8 mouse cellular contexts compared by ENCODE assay signal in genomic region chr15:97765090-97765794, GRCm38 (mm10). TPM values are rescaled to one million over a fixed set of nuclear protein-coding genes. Genes with fewer than 3 reads are reported as not detected.
DNase-seq lines count a peak whose midpoint lies in the region; ATAC-seq and TF ChIP-seq lines count a peak whose summit lies in the region.

No protein-coding gene starts in this region.

- peak overlapping the region; percentile 15; the same call in 1 of the 2 replicates for H3K4me2 ChIP-seq in intestine, embryonic 14.5 days (ENCODE audit: low read length)
- no peak overlapping the region for H3K4me2 ChIP-seq in intestine, embryonic 15.5 days (replicated peaks)
- H3K4me2 ChIP-seq in forebrain, postnatal 0 days (ENCODE audit: low read depth): peak overlapping the region; percentile 96
- peak overlapping the region; percentile 74 for H3K4me2 ChIP-seq in neural tube, embryonic 12.5 days (replicated peaks)

- H3K36me3 ChIP-seq in intestine, embryonic 14.5 days (ENCODE audit: control insufficient read depth, insufficient read depth, low read length): no peaks in the 10 kb centered on the region
- no peaks in the 10 kb centered on the region for H3K36me3 ChIP-seq in intestine, embryonic 15.5 days
- no peaks in the 10 kb centered on the region for H3K36me3 ChIP-seq in forebrain, postnatal 0 days (ENCODE audit: insufficient read depth)
- no peaks in the 10 kb centered on the region for H3K36me3 ChIP-seq in neural tube, embryonic 12.5 days

- intact Hi-C loops in left cerebral cortex, postnatal 10 days (cut with DNase I): loop anchor here (5.0 kb wide), 1 partner anchor 43 kb away; no protein-coding TSS in a partner anchor

- TF ChIP-seq CTCF in forebrain, postnatal 0 days (IDR thresholded peaks at IDR 0.05; ENCODE audit: low read depth): no peak

- peaks cover 16% of the 10 kb centered on the region for H3K4me1 ChIP-seq in intestine, embryonic 14.5 days (replicated peaks; ENCODE audit: control insufficient read depth, insufficient read depth, low read length)
- peaks cover 25% of the 10 kb centered on the region for H3K4me1 ChIP-seq in intestine, embryonic 15.5 days (replicated peaks)
- peaks cover 13% of the 10 kb centered on the region; the same call in 1 of the 2 replicates for H3K4me1 ChIP-seq in forebrain, postnatal 0 days (ENCODE audit: insufficient read depth)
- peaks cover 40% of the 10 kb centered on the region for H3K4me1 ChIP-seq in neural tube, embryonic 12.5 days

- no peak overlapping the region for H3K9ac ChIP-seq in intestine, embryonic 14.5 days (ENCODE audit: low read length)
- no peak overlapping the region for H3K9ac ChIP-seq in intestine, embryonic 15.5 days
- no peak overlapping the region for H3K9ac ChIP-seq in forebrain, postnatal 0 days
- H3K9ac ChIP-seq in neural tube, embryonic 12.5 days: no peak overlapping the region

- H3K27ac ChIP-seq in intestine, embryonic 14.5 days (ENCODE audit: low read depth): no peak overlapping the region
- no peak overlapping the region for H3K27ac ChIP-seq in intestine, embryonic 15.5 days
- no peak overlapping the region for H3K27ac ChIP-seq in forebrain, postnatal 0 days (ENCODE audit: low read depth, low read length)
- H3K27ac ChIP-seq in neural tube, embryonic 12.5 days: no peak overlapping the region

- DNase-seq in intestine, embryonic 14.5 days (ENCODE audit: low spot score): no peak
- DNase-seq in forebrain, postnatal 0 days: no peak
- peak; percentile 71 for DNase-seq in kidney, postnatal 14 days
- DNase-seq in urinary bladder, postnatal 10 days (ENCODE audit: low spot score): no peak
- no peak for DNase-seq in left cerebral cortex, postnatal 10 days (ENCODE audit: extremely low spot score in 1 of 2, low spot score in 2 of 2)
- DNase-seq in frontal cortex, postnatal 10 days (ENCODE audit: low spot score in 2 of 2): no peak

- H3K27me3 ChIP-seq in intestine, embryonic 14.5 days (replicated peaks; ENCODE audit: control insufficient read depth, insufficient read depth, low read length): peaks cover 14% of the 10 kb centered on the region
- peaks cover 21% of the 10 kb centered on the region for H3K27me3 ChIP-seq in intestine, embryonic 15.5 days (replicated peaks)
- H3K27me3 ChIP-seq in forebrain, postnatal 0 days (ENCODE audit: insufficient read depth, low read length): no peaks in the 10 kb centered on the region
- peaks cover 63% of the 10 kb centered on the region for H3K27me3 ChIP-seq in neural tube, embryonic 12.5 days (replicated peaks)

- no peak for ATAC-seq in intestine, embryonic 14.5 days (replicated peaks; ENCODE audit: low FRiP score, low TSS enrichment, low read depth)
- no peak for ATAC-seq in intestine, embryonic 15.5 days
- no peak for ATAC-seq in forebrain, postnatal 0 days
- ATAC-seq in neural tube, embryonic 12.5 days (ENCODE audit: low FRiP score, low read depth): no peak

- no peak overlapping the region for H3K4me3 ChIP-seq in intestine, embryonic 14.5 days (ENCODE audit: low read depth, low read length)
- H3K4me3 ChIP-seq in intestine, embryonic 15.5 days (replicated peaks): no peak overlapping the region
- H3K4me3 ChIP-seq in forebrain, postnatal 0 days (ENCODE audit: low read depth, low read length): 0 out of 2 replicates have a peak overlapping the region, but pooled peaks have one; percentile 4
- H3K4me3 ChIP-seq in neural tube, embryonic 12.5 days: no peak overlapping the region

- no peaks in the 10 kb centered on the region for H3K9me3 ChIP-seq in intestine, embryonic 14.5 days (ENCODE audit: control insufficient read depth, low read length)
- no peaks in the 10 kb centered on the region for H3K9me3 ChIP-seq in intestine, embryonic 15.5 days
- H3K9me3 ChIP-seq in forebrain, postnatal 0 days (ENCODE audit: low read length): no peaks in the 10 kb centered on the region
- no peaks in the 10 kb centered on the region for H3K9me3 ChIP-seq in neural tube, embryonic 12.5 days

- 45% methylated on average over 13 of the region's 13 CpGs for WGBS in intestine, embryonic 14.5 days
- 44% methylated on average over 13 of the region's 13 CpGs for WGBS in intestine, embryonic 15.5 days
- 46% methylated on average over 12 of the region's 13 CpGs for WGBS in forebrain, postnatal 0 days
- WGBS in neural tube, embryonic 12.5 days: 29% methylated on average over 12 of the region's 13 CpGs

RNA-seq across cellular contexts. Expression of gene Rapgef3, which starts 2.5 kb away (rescaled TPM):
- polyA plus RNA-seq in intestine, embryonic 14.5 days (2014; fragmentation: Nextera tagmentation; extraction: Ambion mirVana): 6.3 and 8.7 TPM in 2 replicates
- 6.9 and 7.8 TPM in 2 replicates for polyA plus RNA-seq in intestine, embryonic 15.5 days (2015; fragmentation: Nextera tagmentation; extraction: Ambion mirVana)
- 16.6 and 22.0 TPM in 2 replicates for total RNA-seq in forebrain, postnatal 0 days (2014; rRNA removed)
- polyA plus RNA-seq in forebrain, postnatal 0 days (2015; fragmentation: Nextera tagmentation; extraction: Ambion mirVana): 6.5 and 8.7 TPM in 2 replicates
- 10.8 and 11.9 TPM in 2 replicates for polyA plus RNA-seq in neural tube, embryonic 12.5 days (2016; fragmentation: Nextera tagmentation; extraction: Ambion mirVana)
- total RNA-seq in left cerebral cortex, postnatal 10 days (2021): 10 to 100 TPM; 22.6 to 24.5 TPM

RNA-seq across cellular contexts. Expression of gene Slc48a1, which starts 13.1 kb away (rescaled TPM):
- polyA plus RNA-seq in intestine, embryonic 14.5 days (2014; fragmentation: Nextera tagmentation; extraction: Ambion mirVana): 22.5 and 26.7 TPM in 2 replicates
- polyA plus RNA-seq in intestine, embryonic 15.5 days (2015; fragmentation: Nextera tagmentation; extraction: Ambion mirVana): 23.9 and 25.1 TPM in 2 replicates
- 40.2 and 56.4 TPM in 2 replicates for total RNA-seq in forebrain, postnatal 0 days (2014; rRNA removed)
- 123 and 135 TPM in 2 replicates for polyA plus RNA-seq in forebrain, postnatal 0 days (2015; fragmentation: Nextera tagmentation; extraction: Ambion mirVana)
- polyA plus RNA-seq in neural tube, embryonic 12.5 days (2016; fragmentation: Nextera tagmentation; extraction: Ambion mirVana): 41.4 and 44.9 TPM in 2 replicates
- 100 to 1,000 TPM; 122 to 127 TPM for total RNA-seq in left cerebral cortex, postnatal 10 days (2021)

RNA-seq across cellular contexts. Expression of gene Endou, which starts 34.1 kb away (rescaled TPM):
- polyA plus RNA-seq in intestine, embryonic 14.5 days (2014; fragmentation: Nextera tagmentation; extraction: Ambion mirVana): not detected in 2 replicates
- 0.09 and 0.21 TPM in 2 replicates for polyA plus RNA-seq in intestine, embryonic 15.5 days (2015; fragmentation: Nextera tagmentation; extraction: Ambion mirVana)
- total RNA-seq in forebrain, postnatal 0 days (2014; rRNA removed): 0.14 and 0.15 TPM in 2 replicates
- polyA plus RNA-seq in forebrain, postnatal 0 days (2015; fragmentation: Nextera tagmentation; extraction: Ambion mirVana): 0.18 and 0.34 TPM in 2 replicates
- 0.23 and 0.45 TPM in 2 replicates for polyA plus RNA-seq in neural tube, embryonic 12.5 days (2016; fragmentation: Nextera tagmentation; extraction: Ambion mirVana)
- under 1 TPM; 0.20 to 0.54 TPM for total RNA-seq in left cerebral cortex, postnatal 10 days (2021)

RNA-seq across cellular contexts. Expression of gene Rpap3, which starts 59.6 kb away (rescaled TPM):
- 34.1 and 36.4 TPM in 2 replicates for polyA plus RNA-seq in intestine, embryonic 14.5 days (2014; fragmentation: Nextera tagmentation; extraction: Ambion mirVana)
- polyA plus RNA-seq in intestine, embryonic 15.5 days (2015; fragmentation: Nextera tagmentation; extraction: Ambion mirVana): 19.8 and 24.0 TPM in 2 replicates
- total RNA-seq in forebrain, postnatal 0 days (2014; rRNA removed): 39.6 and 45.5 TPM in 2 replicates
- 45.6 and 47.7 TPM in 2 replicates for polyA plus RNA-seq in forebrain, postnatal 0 days (2015; fragmentation: Nextera tagmentation; extraction: Ambion mirVana)
- 35.7 and 40.3 TPM in 2 replicates for polyA plus RNA-seq in neural tube, embryonic 12.5 days (2016; fragmentation: Nextera tagmentation; extraction: Ambion mirVana)
- total RNA-seq in left cerebral cortex, postnatal 10 days (2021): 10 to 100 TPM; 27.9 to 31.9 TPM
